Mouse (Mus musculus): ENCODE measurements around the gene Cxcr6.
"Not testable (repeated sequence)": the region's sequence is repeated elsewhere in the genome, so short reads cannot be mapped to it uniquely, and the experiment has no call there.

Gene Cxcr6

DNA sequence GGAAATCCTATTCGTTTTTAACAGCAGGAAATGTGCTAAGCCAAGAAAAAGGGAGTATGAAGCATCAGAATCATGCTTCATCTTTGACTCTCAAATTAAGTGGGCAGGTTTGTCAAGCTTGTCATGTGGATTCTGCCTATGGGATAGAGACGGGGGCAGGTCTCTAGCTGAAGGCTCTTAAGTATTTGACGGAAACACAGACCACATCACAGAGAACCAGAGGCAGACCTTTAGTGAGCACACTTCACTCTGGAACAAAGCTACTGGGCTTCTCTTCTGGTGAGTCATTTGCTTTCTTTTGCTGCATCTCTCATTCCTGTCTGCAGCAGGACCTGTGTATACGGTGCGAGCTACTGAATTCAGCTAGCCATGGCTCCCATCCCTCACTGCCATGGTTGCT lies at the start of gene Cxcr6:
Gene Cxcr6, plus strand, starts transcription at position 209 of the 400 bp plus-strand sequence.
- DNase-seq (ENCODE audit: low spot score) = no peak

DNA sequence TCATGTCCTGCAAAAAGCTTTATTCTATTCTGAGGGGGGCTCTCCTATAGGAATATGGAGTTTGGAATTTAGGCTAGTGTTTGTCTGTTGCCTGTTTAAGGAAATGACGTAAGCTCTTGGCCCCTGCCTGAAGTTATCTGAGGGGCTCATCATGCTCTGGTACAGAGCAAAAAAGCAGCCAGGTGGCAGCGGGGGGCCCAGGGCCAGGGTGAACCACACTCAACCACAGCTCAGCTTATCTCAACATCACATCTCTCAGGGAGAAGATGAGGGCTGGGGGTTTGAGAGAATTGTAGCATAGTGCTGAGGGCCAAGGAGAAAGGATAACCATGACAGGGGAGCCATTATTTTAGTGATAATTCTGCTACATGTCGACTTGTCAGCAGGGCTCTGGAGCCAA lies 49.5 kb upstream of the Cxcr6 start:
- no peak for DNase-seq (ENCODE audit: low spot score)

DNA sequence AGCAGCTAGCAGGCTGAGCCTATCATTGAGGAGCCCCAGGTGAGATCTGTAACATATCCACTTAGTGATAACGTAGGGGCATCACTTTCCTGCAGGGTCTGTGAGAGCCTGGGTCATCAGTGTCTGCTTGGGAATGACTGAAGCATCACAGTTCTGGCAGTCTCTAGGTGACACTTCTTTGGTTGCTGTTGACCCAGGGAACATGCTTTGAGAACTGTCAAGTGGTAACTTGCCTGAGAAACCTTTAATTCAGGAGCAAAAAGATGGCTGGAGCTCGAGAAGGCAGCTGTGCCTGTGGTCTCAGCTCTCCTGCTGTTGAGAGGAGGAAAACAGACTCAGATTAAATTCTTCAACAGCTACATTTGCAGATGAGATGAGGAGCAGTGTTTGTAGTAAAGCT lies 48.9 kb upstream of the Cxcr6 start:
- no peak for DNase-seq (ENCODE audit: low spot score)

DNA sequence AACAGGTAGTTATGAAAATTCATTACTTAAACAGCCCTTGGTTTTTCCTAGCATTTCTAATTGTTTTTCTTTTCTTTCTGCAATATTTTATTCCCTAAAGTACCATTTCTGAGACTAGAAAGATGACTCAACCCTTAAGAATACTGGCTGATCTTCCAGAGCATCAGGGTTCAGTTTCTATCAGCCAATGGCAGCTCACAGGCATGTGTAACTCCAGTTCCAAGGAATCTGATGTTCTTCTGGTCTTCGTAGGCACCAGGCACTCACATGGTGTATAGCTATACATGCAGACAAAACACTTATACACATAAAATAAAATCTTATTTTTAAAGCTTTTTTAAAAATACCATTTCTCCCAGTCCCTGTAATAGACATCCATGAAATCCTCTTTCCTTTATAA lies 48.1 kb upstream of the Cxcr6 start:
- no peak for DNase-seq (ENCODE audit: low spot score)

DNA sequence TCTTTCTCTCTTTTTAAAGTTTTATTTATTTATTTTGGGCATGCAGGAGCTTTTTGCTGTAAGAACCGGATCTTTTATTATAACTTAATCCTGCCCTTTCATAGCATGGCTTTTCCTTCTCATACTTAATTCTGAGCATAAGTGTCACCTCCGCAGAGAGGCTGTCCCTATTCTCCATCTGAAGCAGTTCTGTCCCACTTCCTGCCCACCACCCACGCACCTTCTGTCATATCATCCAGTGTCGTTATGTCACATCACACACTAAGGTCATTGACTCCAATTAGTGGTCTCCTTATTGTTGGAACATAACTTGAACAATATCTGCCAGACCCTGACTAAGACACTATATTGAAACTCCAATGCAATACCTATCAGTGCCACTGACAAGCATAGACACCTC lies 47.6 kb upstream of the Cxcr6 start:
- no peak for DNase-seq (ENCODE audit: low spot score)

DNA sequence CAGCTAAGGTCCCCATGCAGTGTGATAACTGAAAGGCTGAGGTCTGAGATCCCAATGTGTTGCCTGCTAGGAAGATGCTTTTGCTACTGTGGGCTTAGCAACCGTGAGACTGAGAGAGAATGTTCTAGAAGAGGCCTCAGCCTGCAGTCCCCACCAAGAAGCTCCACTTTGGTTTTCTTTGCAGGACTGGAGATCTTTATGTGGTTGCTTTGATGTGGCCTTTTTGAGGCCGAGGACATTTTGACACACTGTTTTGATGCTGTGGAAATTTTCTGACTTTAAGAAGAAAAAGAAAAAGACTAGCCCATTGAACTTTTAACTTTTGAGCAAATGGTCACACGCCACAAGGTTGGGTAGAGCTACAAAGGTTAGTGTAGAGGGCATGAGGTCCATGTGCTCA lies 45.5 kb upstream of the Cxcr6 start:
- no peak for DNase-seq (ENCODE audit: low spot score)

DNA sequence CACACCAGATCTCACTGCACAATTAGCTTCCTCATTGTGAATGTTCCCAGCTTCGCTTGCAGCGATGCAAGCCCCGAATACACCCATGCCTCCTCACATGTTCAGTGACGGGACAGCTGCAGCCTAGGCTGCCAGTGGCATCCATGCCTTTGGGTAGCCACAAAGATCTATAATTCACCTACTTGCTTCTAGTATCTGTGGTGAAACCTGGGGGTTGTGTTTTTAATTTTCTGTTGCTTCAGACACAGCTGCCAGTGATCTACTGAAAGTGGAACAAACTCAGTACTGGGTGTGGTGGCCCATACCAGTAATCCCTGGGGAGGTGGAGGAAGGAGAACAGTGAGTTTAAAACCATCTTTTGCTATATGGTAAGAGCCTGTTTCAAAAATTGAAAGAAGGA lies 43.4 kb upstream of the Cxcr6 start:
- DNase-seq (ENCODE audit: low spot score) = no peak

DNA sequence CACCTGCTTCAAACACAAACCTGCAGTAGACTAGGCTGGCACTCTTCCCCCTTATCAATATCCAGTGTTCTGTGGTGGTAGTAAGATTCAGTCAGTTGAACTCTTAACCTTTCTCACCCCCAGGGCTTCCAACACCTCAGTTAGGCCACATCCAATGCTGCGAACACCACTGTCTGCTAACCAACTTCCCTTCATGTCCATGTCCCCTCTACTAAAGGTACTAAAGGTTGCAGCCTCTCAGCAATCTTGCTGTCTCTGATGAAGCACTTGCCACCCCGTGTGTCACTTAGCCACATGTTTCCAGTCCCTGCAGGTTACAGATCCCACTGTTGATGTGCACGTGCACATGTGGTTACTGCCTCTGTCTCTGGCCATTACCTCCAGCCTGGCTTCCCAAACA lies 42.5 kb upstream of the Cxcr6 start:
- DNase-seq (ENCODE audit: low spot score) = no peak

DNA sequence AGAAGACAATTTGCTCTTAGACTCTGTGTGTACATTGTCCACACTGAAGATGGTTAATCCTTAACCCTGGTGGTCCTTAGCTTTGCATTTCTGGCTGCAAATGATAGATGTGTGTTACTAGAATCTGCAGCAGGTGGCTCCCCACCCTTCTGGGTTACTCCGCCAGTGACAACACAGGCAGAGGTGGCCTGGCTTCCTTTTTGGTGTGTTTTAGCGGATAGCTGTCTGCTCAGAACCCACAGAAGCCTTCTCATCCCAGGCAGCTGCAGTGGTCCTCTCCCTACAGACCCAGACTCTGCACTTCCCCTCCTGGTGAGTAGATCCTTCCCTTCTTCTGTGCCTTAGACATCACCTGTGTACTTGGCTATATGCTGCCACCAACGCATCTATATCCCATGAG lies 39.3 kb upstream of the Cxcr6 start:
- DNase-seq (ENCODE audit: low spot score) = no peak

DNA sequence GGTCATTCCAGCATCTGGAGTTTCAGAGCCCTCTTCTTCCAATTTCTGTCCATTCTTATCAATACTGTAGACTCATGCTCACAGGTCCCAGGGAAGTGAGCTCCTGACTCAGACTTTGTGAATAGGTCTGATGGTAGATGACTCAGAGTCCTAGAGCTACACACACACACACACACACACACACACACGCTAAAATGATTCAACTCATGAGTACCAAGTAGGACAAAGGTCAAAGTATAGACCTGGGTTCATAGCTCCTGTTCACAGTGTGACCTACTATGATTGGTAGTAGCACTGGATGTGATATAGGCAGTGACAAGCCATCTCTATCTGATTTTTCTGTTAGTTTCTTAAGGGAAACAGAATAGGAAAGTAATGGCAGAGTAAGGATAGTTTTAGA lies 37.8 kb upstream of the Cxcr6 start:
- no peak for DNase-seq (ENCODE audit: low spot score)

DNA sequence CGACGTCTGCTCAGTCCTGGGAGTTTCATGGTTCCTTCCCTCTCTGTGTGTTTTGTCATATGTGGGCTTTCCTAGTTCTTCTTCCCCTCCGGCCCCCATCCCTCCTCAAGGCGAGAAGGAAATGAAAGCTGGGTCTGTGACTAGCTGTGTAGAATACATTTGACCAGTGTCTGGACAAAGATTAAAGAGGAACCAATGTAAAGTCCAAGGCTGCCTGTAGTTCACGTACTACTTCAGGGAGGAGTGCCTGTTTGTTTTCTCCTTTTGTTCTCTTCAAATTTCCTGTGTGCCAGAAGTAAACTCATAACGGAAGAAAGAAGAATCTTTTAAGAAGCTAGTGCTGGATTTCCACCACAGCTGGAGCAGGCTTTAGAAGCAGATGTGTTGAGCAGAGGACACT lies 36.7 kb upstream of the Cxcr6 start:
- no peak for DNase-seq (ENCODE audit: low spot score)

DNA sequence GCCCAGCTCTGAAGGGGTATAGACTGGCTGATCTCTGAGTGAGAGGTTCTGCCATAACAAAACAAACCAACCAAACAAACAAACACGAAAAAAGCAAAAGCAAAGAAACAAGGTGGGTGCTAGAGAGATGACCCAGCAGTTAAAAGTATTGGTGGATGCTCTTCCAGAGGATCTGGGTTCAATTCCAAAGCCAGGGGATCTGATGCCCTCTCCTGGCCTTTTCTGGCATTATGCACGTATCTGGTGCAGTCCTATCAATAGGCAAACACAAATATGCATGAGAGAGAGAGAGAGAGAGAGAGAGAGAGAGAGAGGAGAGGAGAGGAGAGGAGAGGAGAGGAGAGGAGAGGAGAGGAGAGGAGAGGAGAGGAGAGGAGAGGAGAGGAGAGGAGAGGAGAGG lies 33.0 kb upstream of the Cxcr6 start:
- DNase-seq (ENCODE audit: low spot score) = not testable (repeated sequence)

DNA sequence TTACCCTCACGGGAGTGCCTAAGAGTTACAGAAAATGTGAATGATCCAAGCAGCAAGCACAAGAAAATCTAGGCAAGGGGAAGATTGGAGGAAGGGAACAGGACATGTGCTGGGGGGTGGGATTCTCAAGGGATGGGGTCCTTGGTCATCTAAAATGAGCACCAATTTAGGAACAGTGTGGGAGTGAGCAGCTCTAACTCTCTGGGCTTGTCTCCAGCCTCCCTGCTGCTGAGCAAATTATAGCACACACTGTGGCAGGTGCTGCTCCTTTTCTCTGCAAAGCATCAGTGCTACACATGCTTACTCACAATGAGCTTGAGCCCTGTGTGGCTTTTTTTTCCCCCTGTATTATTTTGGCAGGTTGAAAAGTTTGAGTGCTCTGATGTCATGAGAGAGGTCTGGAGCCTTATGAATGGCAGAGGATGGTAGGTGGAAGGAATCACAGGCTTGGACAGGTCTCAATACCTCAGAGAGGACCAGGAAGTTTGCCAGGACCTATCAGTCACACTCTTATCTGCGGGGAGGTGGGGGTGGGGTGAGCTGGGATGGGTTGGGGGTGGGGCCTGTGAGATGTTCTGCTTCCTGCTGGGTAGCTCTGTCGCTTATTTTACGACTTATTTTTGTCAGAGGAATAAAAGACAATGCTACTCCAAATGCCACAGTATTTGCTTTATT lies 17.3 kb upstream of the Cxcr6 start:
- no peak for DNase-seq (ENCODE audit: low spot score)

DNA sequence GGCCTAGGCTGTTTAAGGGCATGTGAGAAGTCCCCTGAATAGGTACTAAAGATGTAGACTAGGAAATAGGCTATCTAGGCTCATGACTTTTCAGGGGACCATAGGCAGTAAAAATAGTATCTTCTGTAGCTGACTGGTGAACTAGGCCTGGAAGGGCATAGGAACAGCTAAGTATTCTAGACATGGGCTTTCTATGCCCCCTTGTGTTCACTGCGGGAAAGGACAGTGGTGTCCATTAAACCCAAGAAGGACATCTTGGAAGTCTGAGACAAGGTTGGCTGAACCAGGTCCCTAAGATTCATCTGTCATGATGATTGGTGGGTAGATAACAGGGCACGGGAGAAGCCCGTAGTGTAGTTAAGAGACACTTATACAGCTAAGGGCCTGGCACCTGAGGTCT lies 10.1 kb upstream of the Cxcr6 start:
- DNase-seq (ENCODE audit: low spot score) = no peak

DNA sequence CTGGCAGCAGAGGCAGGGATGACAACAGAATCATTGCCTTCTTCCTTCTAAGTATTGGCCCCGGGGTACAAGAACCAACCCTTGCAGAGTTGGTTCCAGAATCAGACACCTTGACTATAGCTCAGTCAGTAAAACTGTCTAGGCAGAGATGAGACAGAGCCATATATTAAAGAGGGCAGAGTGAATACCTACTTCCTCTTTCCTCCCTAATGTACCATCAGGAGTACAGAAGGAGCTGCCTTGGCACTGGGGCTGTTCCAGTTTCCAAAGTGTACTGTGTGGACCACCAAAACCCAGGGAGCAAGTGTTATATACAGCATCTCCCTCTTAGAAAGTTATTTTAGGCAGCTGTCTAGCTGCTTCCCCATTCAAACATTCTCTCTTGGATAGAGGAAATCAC lies 4.7 kb upstream of the Cxcr6 start:
- DNase-seq (ENCODE audit: low spot score) = no peak

DNA sequence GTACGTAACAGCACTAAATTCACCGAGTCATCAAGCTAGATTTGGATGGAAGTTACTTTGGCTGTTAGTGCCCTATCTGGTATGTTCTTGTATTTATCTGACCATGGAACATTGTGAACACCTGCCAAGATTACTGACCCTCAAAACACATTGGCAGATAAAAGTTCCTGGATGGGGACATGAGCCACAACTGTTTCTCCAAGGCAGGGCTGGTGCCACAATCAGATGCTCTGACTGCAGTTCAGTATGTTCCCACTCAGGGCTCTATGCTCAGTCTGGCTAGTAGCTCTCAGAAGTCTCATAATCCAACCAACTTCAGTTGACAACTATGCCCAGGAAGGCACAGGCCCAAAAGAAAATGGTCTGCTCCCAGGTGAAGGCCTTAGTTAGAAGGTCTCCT lies 3.9 kb upstream of the Cxcr6 start:
- DNase-seq (ENCODE audit: low spot score) = no peak

DNA sequence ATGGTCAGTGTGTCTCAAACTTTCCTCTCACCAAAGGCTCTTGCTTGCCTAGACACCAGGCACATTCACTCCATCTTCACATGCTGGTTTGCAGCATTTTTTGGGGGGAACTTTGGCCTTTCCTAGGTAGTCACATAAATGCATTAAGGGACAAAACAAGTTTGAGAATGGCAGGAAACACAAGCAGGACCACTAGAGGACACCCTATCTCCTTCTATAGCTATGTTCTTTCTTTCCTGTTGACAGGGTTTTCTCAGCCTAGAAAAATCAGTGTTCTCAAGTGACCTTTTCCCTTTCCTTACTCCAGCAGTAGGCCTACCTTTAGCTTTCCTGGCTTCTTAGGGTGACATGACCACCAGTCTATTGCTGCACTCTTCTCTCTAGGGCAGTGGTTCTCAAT lies 3.4 kb upstream of the Cxcr6 start:
- no peak for DNase-seq (ENCODE audit: low spot score)

DNA sequence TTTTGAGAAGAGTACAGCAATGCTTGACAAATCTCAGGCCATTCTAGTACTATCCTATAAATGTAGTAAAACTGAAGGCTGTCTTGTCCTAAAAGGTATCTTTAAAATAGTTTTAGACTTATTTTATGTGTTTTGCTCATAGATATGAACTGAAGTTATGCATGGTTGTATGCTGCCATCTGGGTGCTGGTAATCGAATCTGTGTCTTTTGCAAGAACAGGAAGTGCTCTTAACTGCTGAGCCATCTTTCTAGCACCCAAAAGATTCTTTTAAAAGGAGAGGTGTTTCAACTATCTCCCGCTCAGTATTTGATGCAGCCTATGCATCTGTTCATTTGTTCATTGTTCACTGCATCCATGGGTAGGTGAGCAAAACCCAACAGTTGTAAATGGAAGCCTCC lies 1.0 kb upstream of the Cxcr6 start:
- no peak for DNase-seq (ENCODE audit: low spot score)

DNA sequence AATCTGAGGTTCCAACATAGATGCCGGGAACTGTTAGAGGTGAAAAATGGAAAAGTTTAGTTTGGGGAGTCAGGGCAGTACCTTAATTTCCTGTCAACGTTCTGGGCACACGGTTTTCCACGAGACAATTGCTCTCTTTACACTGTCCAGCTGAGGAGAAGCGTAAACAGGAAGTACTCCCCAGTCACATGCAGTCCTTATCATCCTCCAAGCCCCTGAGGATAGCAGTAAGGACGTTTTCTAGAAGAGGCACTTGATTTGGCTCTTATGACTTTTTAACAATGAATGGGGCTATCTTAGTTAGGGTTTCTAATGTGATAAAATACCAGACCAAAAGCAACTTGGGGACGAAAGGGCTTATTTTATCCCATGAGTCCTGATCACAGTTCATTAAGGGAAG lies 2.3 kb downstream of the Cxcr6 start:
- no peak for DNase-seq (ENCODE audit: low spot score)

DNA sequence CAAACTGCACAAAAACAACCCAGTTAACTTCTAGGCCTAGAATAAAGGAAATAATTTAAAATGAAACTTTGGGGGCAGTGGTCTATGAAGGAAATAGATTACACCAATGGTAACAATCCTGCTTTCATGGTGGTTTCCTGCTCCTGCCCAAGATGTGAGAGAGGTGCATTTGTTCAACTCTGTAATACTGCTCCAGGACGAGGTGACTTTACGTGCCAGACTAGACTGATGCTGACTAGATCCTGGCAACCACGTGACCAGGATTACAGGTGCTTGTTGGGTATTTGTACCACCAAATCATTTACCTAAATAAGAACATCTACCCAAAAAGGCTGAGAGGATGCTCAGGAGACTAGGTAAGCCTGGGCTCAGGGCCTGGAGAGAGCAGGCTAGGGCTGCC lies 5.6 kb downstream of the Cxcr6 start:
- DNase-seq (ENCODE audit: low spot score) = no peak

DNA sequence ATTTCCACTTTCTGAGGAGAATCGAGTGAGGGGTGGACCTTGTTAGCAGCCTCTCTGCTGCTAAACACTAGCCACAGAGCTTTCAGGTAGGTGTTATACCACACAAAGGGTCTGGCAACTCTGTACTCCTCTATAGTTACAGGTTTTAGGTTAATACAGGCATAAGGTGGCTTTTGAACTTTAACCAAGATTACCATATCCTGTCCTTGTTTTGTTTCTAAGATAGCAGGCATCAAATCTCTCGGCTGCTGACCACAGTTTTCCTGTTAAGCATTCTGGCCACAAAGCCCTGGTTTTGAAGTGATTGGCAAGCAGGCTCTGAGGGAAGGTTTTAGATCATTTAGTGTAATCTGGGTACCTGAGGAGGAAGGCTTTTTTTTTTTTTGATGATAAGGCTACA lies 8.1 kb downstream of the Cxcr6 start:
- no peak for DNase-seq (ENCODE audit: low spot score)

DNA sequence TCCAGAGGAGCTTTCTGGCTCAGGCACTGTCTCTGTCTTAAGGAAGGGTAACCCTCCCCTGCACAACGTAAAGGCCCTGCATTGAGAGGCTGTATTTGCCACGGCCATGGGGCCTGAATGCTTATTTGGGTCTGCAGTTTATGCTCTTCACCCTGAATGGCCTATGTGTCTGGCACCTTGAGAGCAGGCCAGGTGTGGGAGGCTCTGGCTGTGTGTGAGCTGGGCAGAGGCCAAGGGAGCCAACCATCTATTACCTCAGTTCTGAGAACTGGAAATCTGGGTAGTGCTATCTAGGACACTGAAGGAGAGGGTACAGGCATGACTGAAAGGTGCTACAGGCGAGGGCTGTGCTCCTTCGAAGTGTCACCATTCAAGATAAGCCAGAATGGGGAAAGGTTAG lies 8.5 kb downstream of the Cxcr6 start:
- DNase-seq (ENCODE audit: low spot score) = no peak

DNA sequence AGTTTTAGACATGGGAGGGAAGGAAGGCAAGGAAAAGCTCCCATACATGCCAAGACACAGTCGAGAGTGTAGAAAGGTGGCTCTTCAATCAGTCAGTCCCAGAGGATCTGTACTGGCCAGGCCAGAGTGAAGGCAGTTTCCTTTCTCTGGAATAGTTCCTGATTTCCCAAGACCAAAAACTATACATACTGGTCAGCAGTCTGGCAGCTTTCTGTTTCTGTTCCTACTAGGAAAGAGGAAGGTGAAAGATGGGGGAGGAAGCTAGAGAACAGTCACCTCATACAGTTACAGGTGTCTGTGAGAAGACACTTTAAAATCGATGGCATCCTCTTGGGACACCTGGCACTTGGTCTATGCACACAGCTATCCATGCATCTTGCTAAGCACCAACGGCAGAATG lies 9.2 kb downstream of the Cxcr6 start:
- DNase-seq (ENCODE audit: low spot score) = no peak

DNA sequence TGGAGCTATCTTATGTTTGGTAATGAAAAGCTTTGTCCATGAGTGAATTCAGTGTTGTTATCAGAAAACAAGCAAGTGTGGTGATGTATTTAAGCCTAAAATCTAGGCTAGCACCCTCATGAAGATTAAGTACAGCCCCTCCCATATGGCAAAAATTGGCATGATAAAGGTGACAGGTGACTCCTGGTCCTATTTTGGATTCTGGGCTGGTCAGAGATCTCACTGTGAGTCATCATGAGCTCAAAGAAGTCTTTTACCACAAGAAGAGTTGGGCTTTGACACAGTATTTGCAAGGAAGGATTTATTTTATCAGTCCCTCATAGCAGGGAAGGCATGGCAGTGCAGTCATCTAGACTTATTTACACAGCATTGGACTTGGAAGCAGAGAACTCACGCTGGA lies 9.7 kb downstream of the Cxcr6 start:
- DNase-seq (ENCODE audit: low spot score) = no peak

DNA sequence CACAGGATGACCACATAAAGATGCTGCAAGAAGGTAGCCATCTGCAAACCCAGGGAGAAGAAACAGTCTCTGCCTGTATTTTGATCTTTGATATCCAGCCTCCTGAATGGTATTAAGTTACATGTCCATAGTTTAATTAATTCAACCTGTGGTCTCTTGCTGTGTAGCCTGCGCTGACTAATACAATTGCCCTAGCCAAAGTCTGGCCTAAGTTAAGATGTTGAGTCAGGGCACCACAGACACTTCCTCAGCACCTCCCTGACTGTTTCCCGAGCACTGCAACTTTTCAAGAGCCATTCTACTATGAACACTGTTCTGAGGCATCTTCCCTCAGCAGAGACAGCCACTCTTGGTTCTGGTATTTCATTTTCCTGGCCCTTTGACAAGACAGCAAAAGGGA lies 12.3 kb downstream of the Cxcr6 start:
- no peak for DNase-seq (ENCODE audit: low spot score)
